Mouse (Mus musculus): ENCODE data around the gene Spred2.
"Not testable (repeated sequence)": the region's sequence is repeated elsewhere in the genome, so short reads cannot be mapped to it uniquely, and the experiment has no call there.

Spred2 gene

DNA sequence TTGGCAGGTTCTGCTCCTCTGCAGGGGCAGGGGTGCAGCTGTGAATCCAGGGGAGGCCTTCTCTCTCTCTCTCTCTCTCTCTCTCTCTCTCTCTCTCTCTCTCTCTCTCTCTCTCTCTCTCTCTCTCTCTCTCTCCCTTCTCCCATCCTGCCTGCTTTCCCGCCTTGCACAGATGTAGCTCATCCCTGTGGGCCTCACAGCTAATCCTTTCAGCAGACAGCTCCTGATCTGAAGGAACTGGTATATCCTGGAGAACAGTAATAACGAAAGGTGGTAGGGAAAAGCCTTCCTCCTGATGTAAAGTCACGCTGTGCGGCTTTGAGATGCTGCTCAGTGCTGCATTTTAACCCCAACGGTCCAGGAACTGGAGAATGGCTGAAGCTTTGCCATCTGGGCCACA, 130.4 kb downstream of the Spred2 start:
- no peak for DNase-seq (ENCODE audit: inconsistent ontology term)

DNA sequence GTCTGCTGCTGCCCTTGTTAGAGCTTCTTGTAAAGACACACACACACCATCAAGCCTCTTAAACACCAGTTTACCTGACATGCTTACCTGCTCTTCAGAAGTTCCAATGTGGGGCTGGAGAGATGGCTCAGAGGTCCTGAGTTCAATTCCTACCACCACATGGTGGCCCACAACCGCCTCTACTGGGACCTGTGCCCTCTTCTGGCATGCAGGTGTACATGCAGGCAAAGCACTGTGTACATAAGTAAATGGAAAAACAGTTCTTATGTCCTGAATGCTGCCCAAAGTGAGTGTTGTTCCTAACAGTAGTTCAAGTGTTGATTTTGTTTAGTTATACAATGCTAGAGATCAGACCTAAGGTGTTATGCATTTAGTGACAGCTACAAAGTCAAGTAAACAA, 132.0 kb downstream of the Spred2 start:
- DNase-seq (ENCODE audit: inconsistent ontology term) = no peak

DNA sequence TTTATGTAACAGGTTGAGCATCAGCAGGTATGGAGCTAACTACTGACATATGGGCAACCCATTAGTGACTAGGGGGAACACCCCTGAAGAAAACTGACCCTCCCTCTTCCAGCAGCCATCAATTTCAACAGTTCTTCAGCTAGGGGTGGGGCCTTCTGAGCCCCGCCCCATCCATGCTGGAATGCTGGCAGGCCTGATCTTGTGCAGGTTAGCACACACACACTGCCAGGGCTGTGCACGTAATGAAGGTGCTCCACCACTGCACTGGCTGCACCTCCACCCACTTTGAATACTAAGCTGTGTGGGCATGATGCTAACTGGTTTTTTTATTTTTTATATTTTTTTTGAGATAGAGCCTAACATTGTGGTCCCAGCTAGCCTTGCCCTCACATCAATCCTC, 133.3 kb downstream of the Spred2 start:
- DNase-seq (ENCODE audit: inconsistent ontology term) = no peak

GRCm38 (mm10) chr11:20059736-20060135, 135.6 kb downstream of the Spred2 start:
- DNase-seq (ENCODE audit: inconsistent ontology term) = no peak

GRCm38 (mm10) chr11:20062801-20063200, 138.6 kb downstream of the Spred2 start:
- peak; percentile 45 for DNase-seq (ENCODE audit: inconsistent ontology term)

GRCm38 (mm10) chr11:20064086-20064485, 139.9 kb downstream of the Spred2 start:
- not testable (repeated sequence) for DNase-seq (ENCODE audit: inconsistent ontology term)

DNA sequence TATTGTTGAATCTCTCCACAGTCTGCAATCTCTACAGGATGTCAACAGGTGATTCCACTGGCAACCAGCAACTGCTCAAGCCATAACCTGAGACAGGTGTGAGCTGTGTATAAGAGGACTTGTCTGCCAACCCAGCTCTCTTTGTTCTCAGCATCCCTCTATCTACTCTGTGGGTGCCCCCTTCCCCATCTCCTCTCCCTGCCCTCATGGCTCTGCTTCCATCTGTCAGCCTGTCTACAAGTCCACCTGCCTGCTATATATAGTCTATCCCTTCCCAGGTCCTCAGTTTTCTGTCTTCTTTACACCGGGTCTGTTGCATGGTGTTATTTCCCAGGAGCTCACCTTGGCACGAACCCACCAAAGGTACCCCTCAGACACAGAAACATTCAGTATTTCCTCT, 140.8 kb downstream of the Spred2 start:
- DNase-seq (ENCODE audit: inconsistent ontology term) = no peak

GRCm38 (mm10) chr11:20066106-20066505, 141.9 kb downstream of the Spred2 start:
- peak; percentile 51 for DNase-seq (ENCODE audit: inconsistent ontology term)

DNA sequence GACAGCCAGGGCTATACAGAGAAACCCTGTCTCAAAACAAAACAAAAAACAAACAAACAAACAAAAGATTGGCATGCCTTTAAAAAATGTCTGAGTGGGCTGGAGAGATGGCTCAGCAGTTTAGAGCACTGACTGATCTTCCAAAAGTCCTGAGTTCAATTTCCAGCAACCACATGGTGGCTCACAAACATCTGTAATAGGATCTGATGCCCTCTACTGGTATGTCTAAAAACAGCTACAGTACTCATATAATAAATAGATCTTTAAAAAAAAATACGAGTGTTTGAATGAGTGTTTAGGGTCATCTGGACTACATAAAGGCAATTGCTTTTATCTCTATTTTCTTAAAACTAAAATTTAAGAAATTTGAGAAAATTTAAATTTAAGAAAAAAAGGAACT, 143.3 kb downstream of the Spred2 start:
- no peak for DNase-seq (ENCODE audit: inconsistent ontology term)

- no peak for DNase-seq (ENCODE audit: inconsistent ontology term)
Measured at GRCm38 (mm10) chr11:20068346-20069004, 144.3 kb downstream of the Spred2 start.

DNA sequence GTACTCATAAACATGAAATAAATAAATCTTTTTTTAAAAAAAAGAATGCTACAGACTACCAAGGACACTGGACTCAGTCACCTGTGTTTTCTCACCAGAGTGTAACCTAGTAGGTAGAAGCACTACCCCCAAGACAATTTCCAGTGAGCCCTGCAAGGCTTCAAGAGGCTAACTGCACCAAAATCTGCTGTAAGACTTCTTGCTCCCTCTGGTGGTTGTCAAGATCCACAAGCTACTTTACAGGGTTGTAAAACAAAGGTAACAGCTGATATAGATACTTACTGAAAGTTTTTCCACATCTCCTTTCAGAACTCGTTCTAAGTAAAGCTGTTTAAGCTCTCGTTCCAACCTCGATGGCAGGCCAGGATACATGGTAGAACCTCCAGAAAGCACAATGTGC, 148.0 kb downstream of the Spred2 start:
- no peak for DNase-seq (ENCODE audit: inconsistent ontology term)

GRCm38 (mm10) chr11:20072826-20073225, 148.7 kb downstream of the Spred2 start:
- no peak for DNase-seq (ENCODE audit: inconsistent ontology term)
